Mouse (Mus musculus): ENCODE results near the gene Mlycd. TPM values are rescaled to one million over a fixed set of nuclear protein-coding genes. Genes with fewer than 3 reads are reported as not detected.
A peak's percentile ranks its signal among the peaks of the same experiment; 100 is the strongest.

Gene Mlycd
- total RNA-seq, 2 experiments from 2014 or later, result 78.9 to 103 TPM

DNA sequence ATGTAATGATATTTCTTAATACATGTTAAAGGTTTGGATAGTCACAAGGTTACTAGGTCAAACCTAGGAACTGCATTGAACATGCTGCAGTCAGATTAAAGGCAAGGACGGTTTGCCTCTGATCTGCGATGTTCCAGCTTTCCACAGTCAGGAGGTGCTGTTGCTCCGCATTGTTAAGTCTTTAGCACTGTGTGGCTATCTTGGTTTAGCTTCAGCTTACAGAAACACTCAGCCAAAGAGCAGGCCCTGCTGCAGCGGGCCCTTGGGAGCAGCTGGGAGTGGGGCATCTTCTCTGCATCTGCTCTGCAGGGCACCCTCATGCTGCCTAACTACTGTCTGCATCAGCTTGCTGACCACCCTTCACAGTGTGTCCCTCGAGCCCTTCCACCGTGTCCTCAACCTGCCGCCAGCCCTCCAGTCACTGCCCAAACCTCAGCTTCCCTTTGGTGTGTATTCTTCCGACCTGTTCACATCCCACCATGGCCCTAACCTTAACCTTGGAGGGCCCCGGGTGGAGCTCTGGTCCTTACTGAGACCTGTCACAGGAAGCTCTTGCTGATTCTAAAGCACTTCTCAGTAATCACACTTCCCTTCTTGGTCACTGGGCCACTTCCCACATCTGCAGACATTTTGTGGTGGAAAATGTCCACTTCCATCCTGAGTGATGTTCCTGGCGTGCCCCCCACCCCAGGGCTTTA is 17.5 kb downstream of the Mlycd start:
- DNase-seq, result no peak
- peak overlapping the region; percentile 12; the same call in 1 of the 2 replicates for H3K27ac ChIP-seq
- intact Hi-C loops (cut with DNase I), result loop anchor here (2.0 to 5.0 kb wide), 3 partner anchors 29 to 195 kb away; partner anchors contain the start of gene Taf1c
- no peak overlapping the region for H3K4me3 ChIP-seq
- TF ChIP-seq CTCF (IDR thresholded peaks at IDR 0.05), result 0 out of 2 replicates have a peak, but pooled peaks have one; percentile 16

DNA sequence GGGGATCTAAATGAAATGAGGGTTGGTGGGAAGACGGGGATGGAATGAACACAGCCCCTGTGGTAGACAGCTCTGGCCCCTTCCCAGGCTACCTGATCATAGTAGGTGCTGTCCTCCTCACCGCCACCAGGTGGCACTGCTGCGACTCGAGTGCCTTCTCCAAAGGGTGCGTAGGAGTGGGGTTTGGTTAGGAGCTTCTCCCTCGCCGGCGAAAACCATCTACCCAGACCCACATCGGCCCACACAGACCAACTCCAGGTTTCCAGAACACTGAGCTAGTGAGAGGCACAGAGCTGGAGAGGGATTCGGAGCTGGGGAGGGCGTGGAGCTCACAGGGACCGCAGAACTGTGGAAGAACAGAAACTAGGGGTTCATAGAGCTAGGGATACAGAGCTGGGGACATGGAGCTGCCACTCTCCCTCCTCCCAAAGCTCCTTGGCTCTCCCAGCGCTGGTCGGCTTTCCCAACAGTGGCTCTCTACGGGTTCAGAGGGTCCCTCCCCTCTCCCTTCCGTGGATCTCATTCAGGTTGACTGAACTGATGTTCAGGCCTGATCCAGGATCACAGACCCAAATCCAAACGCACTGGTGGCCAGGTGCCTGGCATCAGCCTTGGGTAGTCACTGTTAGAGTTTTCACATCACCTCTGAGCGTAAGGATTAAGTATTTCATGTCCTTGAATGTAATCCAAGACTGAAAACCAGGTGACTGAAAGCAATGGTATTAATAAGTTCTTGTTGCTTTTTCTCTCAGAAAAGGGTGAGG is 18.2 kb downstream of the Mlycd start:
- intact Hi-C loops (cut with DNase I), result loop anchor here (2.0 to 5.0 kb wide), 3 partner anchors 28 to 194 kb away; partner anchors contain the start of gene Taf1c
- H3K27ac ChIP-seq, result 0 out of 2 replicates have a peak overlapping the region, but pooled peaks have one; percentile 4
- peak; percentile 83 for DNase-seq
- peak; percentile 88 for TF ChIP-seq CTCF (IDR thresholded peaks at IDR 0.05)
- peak overlapping the region; percentile 53 for H3K4me3 ChIP-seq

DNA sequence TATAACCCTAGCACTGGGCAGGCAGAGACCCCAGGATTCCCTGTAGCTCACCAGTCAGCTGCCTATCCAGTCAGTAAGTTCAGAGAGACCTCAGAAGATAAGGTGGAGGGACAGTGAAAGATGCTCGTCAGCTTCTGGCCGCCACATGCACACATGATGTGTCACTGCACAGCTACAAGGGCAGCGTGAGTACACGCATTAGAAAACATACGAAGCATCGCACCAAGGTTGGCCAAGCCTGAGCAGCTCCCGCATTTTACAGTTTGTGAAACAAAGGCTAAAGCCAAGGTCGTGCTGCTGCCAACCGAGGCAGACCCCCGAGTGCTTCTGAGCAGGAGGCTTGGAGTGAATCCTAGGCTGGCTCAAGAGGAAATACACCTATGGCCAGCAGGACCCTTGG is 18.9 kb downstream of the Mlycd start:
- no peak overlapping the region for H3K27ac ChIP-seq
- DNase-seq, result peak; percentile 16
- intact Hi-C loops (cut with DNase I), result loop anchor here (2.0 to 5.0 kb wide), 4 partner anchors 27 to 194 kb away; partner anchors contain the start of gene Taf1c
- no peak for TF ChIP-seq CTCF (IDR thresholded peaks at IDR 0.05)
- no peak overlapping the region for H3K4me3 ChIP-seq

DNA sequence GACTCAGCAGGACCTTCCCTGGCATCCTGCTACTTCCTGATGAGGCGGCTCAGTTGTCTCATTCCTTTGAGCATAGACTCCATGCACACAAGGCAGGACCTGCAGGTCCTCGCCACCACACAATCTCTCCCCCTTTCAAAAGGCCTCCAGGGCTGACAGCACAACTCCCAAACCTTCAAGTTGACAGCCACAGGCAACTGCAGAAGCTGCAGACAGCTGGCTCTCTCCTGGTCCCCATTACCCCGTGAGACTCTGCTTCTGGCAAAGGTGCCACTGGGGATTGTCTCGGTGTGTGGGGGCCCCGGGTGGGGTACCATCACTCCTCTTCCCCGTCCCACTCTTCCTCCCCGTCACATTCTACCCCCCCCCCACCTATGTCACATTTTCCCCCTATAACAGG is 25.6 kb downstream of the Mlycd start:
- intact Hi-C loops (cut with DNase I), result no loop called here
- TF ChIP-seq CTCF (IDR thresholded peaks at IDR 0.05), result no peak
- Histone ChIP-seq H3K27ac (no peak overlapping the region), H3K4me3 (no peak overlapping the region)
- no peak for DNase-seq

DNA sequence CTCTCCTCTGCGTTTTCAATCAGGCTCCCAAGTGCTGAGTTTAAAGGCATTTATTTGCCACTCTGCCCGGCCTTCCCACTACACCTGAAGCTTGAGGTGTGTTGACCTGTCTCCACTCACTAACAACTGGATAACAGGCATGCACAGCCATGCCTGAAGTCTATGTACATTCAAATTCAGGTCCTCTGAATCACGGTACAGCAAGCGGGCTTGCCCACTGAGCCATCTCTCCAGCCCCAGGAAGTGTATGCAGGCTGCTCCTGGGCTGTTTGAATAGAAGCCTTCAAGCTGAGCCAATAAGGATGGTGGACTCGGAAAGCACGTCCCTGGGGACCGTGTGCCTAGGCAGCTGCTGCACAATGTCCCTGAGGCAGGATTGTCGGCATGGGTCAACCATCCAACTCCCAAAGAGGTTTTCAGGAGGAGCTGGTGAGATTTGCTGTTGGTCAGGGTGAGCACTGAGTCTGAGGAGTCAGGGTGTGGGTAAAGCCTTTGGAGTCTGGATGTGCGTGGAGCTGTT is 27.0 kb downstream of the Mlycd start:
- no peak for TF ChIP-seq CTCF (IDR thresholded peaks at IDR 0.05)
- no peak overlapping the region for H3K4me3 ChIP-seq
- peak overlapping the region; percentile 84 for H3K27ac ChIP-seq
- DNase-seq, result no peak
- intact Hi-C loops (cut with DNase I), result no loop called here

DNA sequence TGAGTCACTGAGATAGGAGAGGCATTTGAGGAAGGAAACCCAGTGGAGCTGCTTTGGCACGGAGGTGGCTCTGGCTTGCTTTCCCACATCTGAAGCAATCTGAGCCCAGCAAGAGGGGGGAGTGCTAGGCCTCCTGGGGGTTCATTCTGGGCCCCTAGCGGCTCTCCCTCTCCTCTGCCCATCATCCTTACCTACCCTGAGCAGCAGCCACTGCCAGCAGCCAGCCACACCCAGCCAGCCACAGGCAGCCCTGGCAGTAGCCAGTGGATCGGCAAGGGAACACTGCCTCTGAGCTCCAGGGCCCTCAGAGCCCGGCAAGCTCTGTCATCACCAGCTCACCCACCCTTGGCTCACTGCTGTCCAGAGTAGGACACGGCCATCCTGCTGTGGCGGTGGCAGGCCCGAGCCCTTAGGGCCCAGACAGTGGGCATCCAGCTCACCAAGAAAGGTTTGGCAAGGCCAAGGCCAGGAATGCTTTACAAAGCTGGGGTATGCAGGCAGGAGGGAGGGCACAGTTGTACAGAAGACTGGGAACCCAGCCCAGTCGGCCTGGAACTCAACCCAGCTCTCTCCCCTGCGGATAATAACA is 27.5 kb downstream of the Mlycd start:
- H3K4me3 ChIP-seq, result no peak overlapping the region
- intact Hi-C loops (cut with DNase I), result no loop called here
- peak overlapping the region; percentile 84 for H3K27ac ChIP-seq
- DNase-seq, result peak; percentile 76
- no peak for TF ChIP-seq CTCF (IDR thresholded peaks at IDR 0.05)

DNA sequence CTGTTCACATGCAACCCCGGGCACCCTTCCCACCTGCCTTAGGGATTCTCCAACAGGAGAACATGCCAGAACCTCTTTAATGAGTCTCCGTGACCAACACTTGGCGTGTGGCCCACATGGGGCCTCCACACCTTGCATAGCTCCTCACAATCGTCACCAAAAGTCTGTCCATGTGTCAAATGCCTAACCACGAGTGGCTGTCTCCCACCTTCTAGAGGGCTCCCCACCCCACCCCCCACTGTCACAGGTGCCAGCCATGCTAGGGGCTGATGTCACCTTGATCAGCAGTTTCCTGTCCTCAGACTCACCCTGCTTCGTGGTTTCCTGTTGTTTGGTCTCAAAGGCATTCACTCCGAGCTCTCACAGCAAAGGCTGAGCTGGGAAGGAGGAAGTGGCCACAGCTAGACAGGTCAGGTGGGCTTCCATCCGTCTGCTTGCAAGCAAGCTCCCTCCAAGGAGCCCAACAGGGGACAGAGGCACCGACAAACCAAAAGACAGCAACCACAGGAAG is 29.0 kb downstream of the Mlycd start:
- TF ChIP-seq CTCF (IDR thresholded peaks at IDR 0.05), result no peak
- Histone ChIP-seq H3K27ac (peak overlapping the region; percentile 84), H3K4me3 (0 out of 2 replicates have a peak overlapping the region, but pooled peaks have one; percentile 12)
- intact Hi-C loops (cut with DNase I), result no loop called here
- DNase-seq, result no peak

DNA sequence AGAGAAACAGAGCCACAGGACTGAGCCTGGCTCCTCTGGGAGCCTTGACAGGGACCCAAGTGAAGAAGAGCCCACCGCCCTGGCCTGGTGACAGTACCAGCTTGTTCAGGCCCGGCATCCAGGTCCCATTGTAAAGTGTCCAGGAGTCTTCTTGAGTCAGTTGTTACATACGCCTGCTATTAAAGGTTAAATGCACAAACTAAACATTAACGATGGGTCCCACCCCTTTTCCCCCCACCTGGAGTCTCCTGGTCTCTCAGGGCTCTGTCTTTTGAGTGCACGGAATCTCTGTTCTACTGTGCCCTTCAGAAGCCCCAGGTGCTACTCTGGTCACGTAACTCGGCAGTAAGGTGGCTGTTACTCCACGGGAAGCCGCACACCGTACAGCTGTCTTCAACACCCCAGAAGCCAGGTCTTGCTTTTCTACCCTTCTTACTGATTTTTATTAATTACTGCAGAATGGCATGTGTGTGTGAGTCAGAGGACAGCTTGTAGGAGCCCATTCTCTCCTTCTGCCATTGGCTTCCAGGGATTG is 29.6 kb downstream of the Mlycd start:
- intact Hi-C loops (cut with DNase I), result no loop called here
- Histone ChIP-seq H3K4me3 (0 out of 2 replicates have a peak overlapping the region, but pooled peaks have one; percentile 12), H3K27ac (peak overlapping the region; percentile 84)
- TF ChIP-seq CTCF (IDR thresholded peaks at IDR 0.05), result no peak
- no peak for DNase-seq

DNA sequence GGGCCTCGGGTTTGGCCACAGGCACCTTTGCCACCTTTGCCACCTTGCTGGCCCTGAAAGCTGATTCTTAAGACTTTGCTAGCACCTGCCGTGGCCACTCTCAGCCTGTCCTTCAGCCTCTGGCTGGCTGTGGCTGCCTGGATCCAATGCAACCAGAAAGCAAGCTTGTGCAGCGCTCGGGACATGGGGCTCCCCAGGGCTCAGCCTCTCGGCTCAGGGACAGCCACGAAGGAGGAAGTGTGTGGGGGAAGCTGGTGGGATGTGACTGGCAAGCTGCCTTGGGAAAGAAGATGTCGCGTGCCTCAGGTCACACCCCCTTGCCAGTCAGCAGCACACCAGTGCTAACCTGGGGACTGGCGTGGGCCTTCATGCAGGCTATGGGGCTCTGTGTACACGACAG is 30.1 kb downstream of the Mlycd start:
- no peak for DNase-seq
- H3K27ac ChIP-seq, result peak overlapping the region; percentile 84
- H3K4me3 ChIP-seq, result no peak overlapping the region
- TF ChIP-seq CTCF (IDR thresholded peaks at IDR 0.05), result no peak
- intact Hi-C loops (cut with DNase I), result no loop called here

DNA sequence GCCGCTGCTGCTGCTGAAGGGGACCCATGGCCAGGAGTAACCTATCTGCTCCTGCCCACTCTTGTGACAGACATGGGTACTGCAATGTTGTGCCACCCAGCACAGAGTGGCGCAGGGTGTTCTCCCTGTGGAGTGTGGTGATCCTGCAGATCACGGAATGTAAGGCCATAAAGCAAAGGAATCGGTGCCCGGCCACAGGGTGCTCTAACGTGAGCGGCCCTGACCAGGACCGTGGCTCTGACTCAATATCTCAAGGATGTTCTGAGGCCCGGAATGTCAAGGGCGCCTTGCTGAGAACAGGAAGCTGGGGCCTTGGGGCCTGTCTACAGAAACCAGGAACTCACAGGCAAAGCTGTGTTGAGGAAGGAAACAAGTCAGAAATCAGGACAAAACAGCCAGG is 30.9 kb downstream of the Mlycd start:
- no peak for TF ChIP-seq CTCF (IDR thresholded peaks at IDR 0.05)
- DNase-seq, result peak; percentile 58
- peak overlapping the region; percentile 3; the same call in 1 of the 2 replicates for H3K4me3 ChIP-seq
- peak overlapping the region; percentile 84 for H3K27ac ChIP-seq
- intact Hi-C loops (cut with DNase I), result no loop called here

DNA sequence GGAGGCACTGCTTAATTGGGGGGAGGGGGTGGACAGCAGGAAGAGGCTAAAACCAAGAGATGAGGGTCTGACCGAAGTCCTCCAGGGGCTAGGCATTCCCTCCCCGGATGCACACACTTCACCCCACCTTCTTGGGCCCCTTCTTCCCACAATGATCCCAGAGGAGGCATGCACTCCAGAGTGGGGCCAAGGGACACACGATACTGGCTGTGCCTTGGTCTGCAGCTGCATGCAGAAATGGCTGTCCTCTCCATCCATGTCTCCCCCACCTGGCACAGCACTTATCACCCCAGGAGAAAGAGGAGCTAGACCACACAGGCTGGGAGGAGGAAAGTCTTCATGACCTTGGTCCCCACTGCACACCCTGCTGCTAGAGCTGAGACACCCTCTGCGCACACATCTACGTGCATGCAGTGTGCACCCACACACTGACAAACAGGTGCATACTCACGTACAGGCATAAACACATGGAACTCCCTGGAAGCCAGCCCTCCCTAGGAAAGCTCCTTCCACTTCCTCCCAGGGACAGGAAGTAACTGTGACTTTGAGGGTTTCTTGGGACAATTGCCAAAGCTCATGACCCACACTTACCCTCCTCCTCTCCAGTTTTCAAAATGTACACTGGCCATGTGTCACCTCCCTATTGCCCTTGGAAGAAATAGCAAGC is 31.5 kb downstream of the Mlycd start:
- intact Hi-C loops (cut with DNase I), result no loop called here
- TF ChIP-seq CTCF (IDR thresholded peaks at IDR 0.05), result no peak
- H3K27ac ChIP-seq, result peak overlapping the region; percentile 84
- no peak for DNase-seq
- H3K4me3 ChIP-seq, result peak overlapping the region; percentile 3; the same call in 1 of the 2 replicates

All from gastrocnemius, adult 2 months (tissue).